Mouse (Mus musculus): ENCODE measurements around the gene Borcs8.

- TF ChIP-seq CTCF (IDR thresholded peaks at IDR 0.05; ENCODE audit: low read depth) (0 out of 2 replicates have a peak, but pooled peaks have one; percentile 17), EP300 (optimal IDR thresholded peaks at IDR 0.05) (no peak)
Observed at GRCm38 (mm10) chr8:70131166-70131883, 8.0 kb upstream of the Borcs8 start, which contains the start of gene Nr2c2ap.

All from stomach, postnatal 0 days (tissue).